Mouse (Mus musculus): ENCODE data around the gene Fam19a5. TPM values are rescaled to one million over a fixed set of nuclear protein-coding genes. Genes with fewer than 3 reads are reported as not detected.

Fam19a5 gene
- polyA plus RNA-seq, 1 experiment from 2014 or later = 3.6 TPM

DNA sequence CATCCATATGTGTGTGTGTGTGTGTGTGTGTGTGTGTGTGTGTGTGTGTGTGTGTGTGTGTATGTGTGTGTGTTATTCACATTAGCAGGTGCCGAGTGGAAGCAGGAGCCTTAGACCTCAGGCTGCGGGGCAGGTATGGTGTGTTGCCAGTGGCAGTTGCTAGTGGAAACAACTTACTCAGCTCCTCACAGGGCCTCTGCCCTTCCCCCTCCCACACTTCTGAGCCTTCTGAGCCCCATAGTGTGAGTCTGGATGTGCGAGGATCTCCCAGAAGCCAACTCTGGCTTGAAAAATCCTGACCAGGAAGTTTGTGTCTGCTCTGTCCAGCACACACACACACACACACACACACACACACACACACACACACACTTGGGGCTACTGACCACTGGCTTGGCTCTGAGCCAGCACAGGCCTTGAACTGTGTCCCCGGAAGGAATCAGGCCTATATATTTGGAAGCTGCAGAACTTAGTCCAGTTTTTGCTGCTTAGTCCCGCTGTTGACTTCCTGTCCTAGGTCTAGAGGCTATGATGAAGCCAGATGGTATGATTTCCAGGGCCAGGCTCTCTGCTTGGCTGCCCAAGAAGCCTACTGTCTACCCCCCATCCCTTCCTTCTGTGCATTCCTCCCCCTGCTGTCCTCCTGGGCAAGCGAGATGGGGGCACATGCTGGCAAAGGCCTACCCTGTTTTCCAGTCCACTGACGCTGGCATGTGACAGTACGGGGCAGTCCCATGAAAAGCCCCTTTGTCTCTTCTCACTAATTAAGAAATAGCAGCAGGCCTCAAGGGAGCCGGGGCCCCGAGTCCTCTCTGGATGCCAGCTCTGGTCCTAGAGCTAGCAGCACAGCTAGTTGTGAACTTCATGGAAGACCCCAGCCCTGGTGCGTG lies 22.2 kb downstream of the Fam19a5 start:
- no peak overlapping the region for H3K4me3 ChIP-seq (ENCODE audit: low read depth, low read length)
- H3K27ac ChIP-seq (ENCODE audit: low read length) = no peak overlapping the region
- no peaks in the 10 kb centered on the region for H3K4me1 ChIP-seq (ENCODE audit: control insufficient read depth, insufficient read depth, low read length)
- 75% methylated on average over 11 of the region's 11 CpGs for WGBS
- H3K36me3 ChIP-seq (ENCODE audit: control insufficient read depth, insufficient read depth, low read length) = no peaks in the 10 kb centered on the region
- ATAC-seq (ENCODE audit: insufficient number of reproducible peaks, insufficient read depth, low FRiP score, low read depth) = no peak
- H3K9ac ChIP-seq (replicated peaks; ENCODE audit: low read depth, low read length) = no peak overlapping the region
- H3K4me2 ChIP-seq (replicated peaks; ENCODE audit: low read depth, low read length) = no peak overlapping the region
- H3K9me3 ChIP-seq (ENCODE audit: control insufficient read depth, low read depth, low read length) = no peaks in the 10 kb centered on the region
- no peaks in the 10 kb centered on the region for H3K27me3 ChIP-seq (ENCODE audit: control insufficient read depth, insufficient read depth, low read length)

DNA sequence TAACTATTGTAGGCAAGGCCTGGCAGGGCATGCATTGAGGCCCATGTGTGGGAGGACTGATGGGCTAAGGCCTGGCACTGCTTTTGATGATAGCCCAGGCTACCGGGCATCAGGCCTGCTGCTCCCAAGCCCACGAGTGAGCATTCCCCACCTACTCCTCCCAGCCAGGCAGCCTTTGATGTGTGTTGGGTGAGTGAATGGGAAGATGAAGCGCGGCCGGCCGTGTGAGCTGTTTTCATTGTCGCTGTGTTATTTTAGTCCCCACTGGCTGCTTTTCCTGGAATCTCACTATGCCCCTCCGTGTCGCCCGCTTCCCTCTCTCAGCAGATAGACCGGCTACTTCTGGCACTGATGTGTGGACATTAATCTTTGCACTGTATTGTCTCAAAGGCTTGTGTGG lies 26.1 kb downstream of the Fam19a5 start:
- Histone ChIP-seq H3K27me3 (ENCODE audit: control insufficient read depth, insufficient read depth, low read length) (no peaks in the 10 kb centered on the region), H3K9ac (replicated peaks; ENCODE audit: low read depth, low read length) (no peak overlapping the region), H3K4me1 (ENCODE audit: control insufficient read depth, insufficient read depth, low read length) (no peaks in the 10 kb centered on the region), H3K4me3 (ENCODE audit: low read depth, low read length) (no peak overlapping the region), H3K4me2 (replicated peaks; ENCODE audit: low read depth, low read length) (no peak overlapping the region), H3K36me3 (ENCODE audit: control insufficient read depth, insufficient read depth, low read length) (no peaks in the 10 kb centered on the region), H3K27ac (ENCODE audit: low read length) (no peak overlapping the region), H3K9me3 (ENCODE audit: control insufficient read depth, low read depth, low read length) (no peaks in the 10 kb centered on the region)
- ATAC-seq (ENCODE audit: insufficient number of reproducible peaks, insufficient read depth, low FRiP score, low read depth) = no peak
- WGBS = 82% methylated on average over 11 of the region's 11 CpGs

DNA sequence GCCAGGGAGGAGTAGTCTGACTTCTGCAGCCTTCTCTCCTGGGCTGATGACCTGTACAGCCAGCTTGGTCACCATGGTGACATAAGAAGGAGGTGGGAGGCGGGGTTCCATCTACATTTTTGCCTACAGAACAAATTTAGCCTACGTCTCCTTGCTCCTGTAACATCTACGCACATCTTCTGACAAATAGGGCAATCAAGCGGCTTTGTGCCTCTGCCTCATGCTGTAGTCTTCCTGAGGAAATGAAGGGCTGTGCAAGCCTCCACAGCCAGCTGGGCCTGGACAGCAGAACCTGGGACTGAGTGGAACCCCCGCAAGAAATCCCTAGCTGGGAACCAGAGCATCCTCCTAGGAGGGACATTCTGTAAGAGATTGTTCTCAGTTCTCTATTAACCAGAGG lies 35.8 kb downstream of the Fam19a5 start:
- no peak overlapping the region for H3K27ac ChIP-seq (ENCODE audit: low read length)
- no peaks in the 10 kb centered on the region for H3K27me3 ChIP-seq (ENCODE audit: control insufficient read depth, insufficient read depth, low read length)
- H3K4me3 ChIP-seq (ENCODE audit: low read depth, low read length) = no peak overlapping the region
- WGBS = 85% methylated on average over 5 of the region's 5 CpGs
- no peak overlapping the region for H3K9ac ChIP-seq (replicated peaks; ENCODE audit: low read depth, low read length)
- ATAC-seq (ENCODE audit: insufficient number of reproducible peaks, insufficient read depth, low FRiP score, low read depth) = no peak
- no peaks in the 10 kb centered on the region for H3K36me3 ChIP-seq (ENCODE audit: control insufficient read depth, insufficient read depth, low read length)
- no peaks in the 10 kb centered on the region for H3K4me1 ChIP-seq (ENCODE audit: control insufficient read depth, insufficient read depth, low read length)
- no peak overlapping the region for H3K4me2 ChIP-seq (replicated peaks; ENCODE audit: low read depth, low read length)
- no peaks in the 10 kb centered on the region for H3K9me3 ChIP-seq (ENCODE audit: control insufficient read depth, low read depth, low read length)

DNA sequence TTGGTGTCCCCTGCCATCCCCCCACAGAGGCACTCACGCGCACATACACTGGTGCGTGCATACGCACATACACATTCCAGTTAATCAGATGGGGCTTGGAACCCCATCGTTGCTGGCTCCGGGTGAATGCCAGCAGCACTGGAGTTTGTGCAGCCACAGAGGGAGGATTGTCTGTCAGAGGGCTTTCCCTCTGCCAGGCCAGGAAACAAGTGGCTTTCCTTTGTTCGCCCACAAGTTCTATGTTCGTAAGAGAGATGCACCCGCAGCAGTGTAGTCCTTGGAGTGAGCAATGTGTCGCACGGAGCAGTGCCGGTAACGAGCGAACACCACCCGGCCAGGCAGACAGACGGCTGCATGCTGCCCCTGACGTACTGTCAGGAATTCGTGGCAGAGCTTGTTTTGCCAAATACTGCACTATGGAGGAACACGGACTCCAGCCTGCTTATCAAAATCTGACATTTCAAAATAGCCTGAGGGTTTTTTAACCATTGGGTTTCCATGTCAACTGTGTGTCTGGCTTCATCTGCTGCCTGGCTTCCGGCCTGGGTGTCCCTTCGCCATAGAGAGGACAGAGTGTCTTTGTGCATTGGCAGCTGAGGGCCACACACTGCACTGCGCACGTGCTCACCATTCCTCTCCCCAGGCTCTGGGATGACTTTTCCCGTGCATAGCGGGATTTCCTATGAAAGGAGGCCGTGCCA lies 40.0 kb downstream of the Fam19a5 start:
- H3K4me2 ChIP-seq (replicated peaks; ENCODE audit: low read depth, low read length) = no peak overlapping the region
- no peak overlapping the region for H3K27ac ChIP-seq (ENCODE audit: low read length)
- H3K27me3 ChIP-seq (ENCODE audit: control insufficient read depth, insufficient read depth, low read length) = no peaks in the 10 kb centered on the region
- no peak overlapping the region for H3K9ac ChIP-seq (replicated peaks; ENCODE audit: low read depth, low read length)
- no peaks in the 10 kb centered on the region for H3K36me3 ChIP-seq (ENCODE audit: control insufficient read depth, insufficient read depth, low read length)
- H3K4me3 ChIP-seq (ENCODE audit: low read depth, low read length) = no peak overlapping the region
- 78% methylated on average over 26 of the region's 26 CpGs for WGBS
- no peak for ATAC-seq (ENCODE audit: insufficient number of reproducible peaks, insufficient read depth, low FRiP score, low read depth)
- H3K4me1 ChIP-seq (ENCODE audit: control insufficient read depth, insufficient read depth, low read length) = no peaks in the 10 kb centered on the region
- H3K9me3 ChIP-seq (ENCODE audit: control insufficient read depth, low read depth, low read length) = no peaks in the 10 kb centered on the region

DNA sequence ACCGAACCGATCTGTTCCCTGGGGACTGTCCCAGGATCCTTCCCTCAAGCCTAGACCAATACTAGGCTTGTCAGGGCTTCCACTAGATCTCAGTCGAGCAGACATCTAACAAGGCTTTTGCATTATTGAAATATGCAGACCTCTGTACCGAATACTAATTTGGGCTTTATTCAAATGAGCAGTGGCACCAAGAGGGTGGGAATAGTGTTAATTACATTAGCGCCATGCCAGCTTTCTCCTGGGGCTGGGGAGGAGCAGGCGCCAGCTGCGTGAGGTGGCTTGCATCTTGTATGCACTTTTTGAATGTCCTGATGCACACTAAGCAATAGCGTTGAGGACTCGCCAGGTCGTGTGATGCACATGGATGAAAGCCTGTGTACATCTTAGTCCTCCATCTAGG lies 46.9 kb downstream of the Fam19a5 start:
- WGBS = 91% methylated on average over 10 of the region's 10 CpGs

DNA sequence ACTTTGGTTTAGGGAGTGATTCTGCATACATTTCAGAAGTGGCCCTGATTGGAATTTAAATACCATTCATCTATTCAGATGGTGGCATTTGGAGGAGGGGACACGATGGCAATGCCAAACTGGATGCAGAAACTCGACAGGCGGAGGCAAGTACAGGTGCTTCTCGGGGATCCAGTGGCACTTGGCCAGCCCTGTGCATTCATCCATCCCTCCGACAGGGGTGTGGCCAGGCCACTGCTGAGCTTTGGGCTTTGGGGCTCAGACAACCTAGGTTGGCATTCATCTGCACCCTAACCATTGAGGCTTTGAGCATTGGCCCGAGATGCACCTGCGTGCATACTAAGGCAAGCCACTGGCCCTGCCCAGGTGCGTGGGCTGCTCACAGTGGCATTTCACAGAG lies 52.6 kb downstream of the Fam19a5 start:
- Histone ChIP-seq H3K27me3 (ENCODE audit: control insufficient read depth, insufficient read depth, low read length) (no peaks in the 10 kb centered on the region), H3K36me3 (ENCODE audit: control insufficient read depth, insufficient read depth, low read length) (no peaks in the 10 kb centered on the region), H3K4me2 (replicated peaks; ENCODE audit: low read depth, low read length) (no peak overlapping the region), H3K9ac (replicated peaks; ENCODE audit: low read depth, low read length) (no peak overlapping the region), H3K4me1 (ENCODE audit: control insufficient read depth, insufficient read depth, low read length) (no peaks in the 10 kb centered on the region), H3K4me3 (ENCODE audit: low read depth, low read length) (no peak overlapping the region), H3K9me3 (ENCODE audit: control insufficient read depth, low read depth, low read length) (no peaks in the 10 kb centered on the region), H3K27ac (ENCODE audit: low read length) (no peak overlapping the region)
- no peak for ATAC-seq (ENCODE audit: insufficient number of reproducible peaks, insufficient read depth, low FRiP score, low read depth)
- 84% methylated on average over 8 of the region's 8 CpGs for WGBS

More for the DNA sequence above, 46.9 kb downstream of the Fam19a5 start:
- H3K9ac ChIP-seq (replicated peaks; ENCODE audit: low read depth, low read length) = no peak overlapping the region
- H3K4me3 ChIP-seq (ENCODE audit: low read depth, low read length) = no peak overlapping the region
- H3K27ac ChIP-seq (ENCODE audit: low read length) = no peak overlapping the region
- H3K4me2 ChIP-seq (replicated peaks; ENCODE audit: low read depth, low read length) = no peak overlapping the region
- no peaks in the 10 kb centered on the region for H3K4me1 ChIP-seq (ENCODE audit: control insufficient read depth, insufficient read depth, low read length)
- H3K36me3 ChIP-seq (ENCODE audit: control insufficient read depth, insufficient read depth, low read length) = no peaks in the 10 kb centered on the region
- no peak for ATAC-seq (ENCODE audit: insufficient number of reproducible peaks, insufficient read depth, low FRiP score, low read depth)
- no peaks in the 10 kb centered on the region for H3K9me3 ChIP-seq (ENCODE audit: control insufficient read depth, low read depth, low read length)
- H3K27me3 ChIP-seq (ENCODE audit: control insufficient read depth, insufficient read depth, low read length) = no peaks in the 10 kb centered on the region

DNA sequence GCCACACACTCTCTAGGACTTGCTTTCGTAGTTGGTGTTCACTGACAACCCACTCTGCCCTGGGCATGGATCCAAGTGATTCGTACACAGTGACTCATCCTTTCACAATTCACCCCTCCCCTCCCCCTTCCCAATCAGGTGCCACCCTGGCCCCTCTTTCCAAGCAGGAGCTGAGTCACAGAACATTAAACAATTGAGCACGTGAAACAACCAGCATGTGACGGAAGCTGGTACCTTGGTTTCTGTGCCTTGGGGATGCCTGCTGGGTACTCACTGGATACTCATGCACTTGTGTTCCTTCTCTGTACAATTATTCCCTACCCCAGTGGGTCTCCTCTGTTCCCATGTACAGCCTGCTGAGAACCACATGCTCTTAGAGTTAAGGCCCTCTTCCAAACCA lies 53.0 kb downstream of the Fam19a5 start:
- ATAC-seq (ENCODE audit: insufficient number of reproducible peaks, insufficient read depth, low FRiP score, low read depth) = no peak
- Histone ChIP-seq H3K4me2 (replicated peaks; ENCODE audit: low read depth, low read length) (no peak overlapping the region), H3K4me3 (ENCODE audit: low read depth, low read length) (no peak overlapping the region), H3K36me3 (ENCODE audit: control insufficient read depth, insufficient read depth, low read length) (no peaks in the 10 kb centered on the region), H3K4me1 (ENCODE audit: control insufficient read depth, insufficient read depth, low read length) (no peaks in the 10 kb centered on the region), H3K27ac (ENCODE audit: low read length) (no peak overlapping the region), H3K9me3 (ENCODE audit: control insufficient read depth, low read depth, low read length) (no peaks in the 10 kb centered on the region), H3K9ac (replicated peaks; ENCODE audit: low read depth, low read length) (no peak overlapping the region), H3K27me3 (ENCODE audit: control insufficient read depth, insufficient read depth, low read length) (no peaks in the 10 kb centered on the region)
- WGBS = 67% methylated on average over 4 of the region's 4 CpGs

DNA sequence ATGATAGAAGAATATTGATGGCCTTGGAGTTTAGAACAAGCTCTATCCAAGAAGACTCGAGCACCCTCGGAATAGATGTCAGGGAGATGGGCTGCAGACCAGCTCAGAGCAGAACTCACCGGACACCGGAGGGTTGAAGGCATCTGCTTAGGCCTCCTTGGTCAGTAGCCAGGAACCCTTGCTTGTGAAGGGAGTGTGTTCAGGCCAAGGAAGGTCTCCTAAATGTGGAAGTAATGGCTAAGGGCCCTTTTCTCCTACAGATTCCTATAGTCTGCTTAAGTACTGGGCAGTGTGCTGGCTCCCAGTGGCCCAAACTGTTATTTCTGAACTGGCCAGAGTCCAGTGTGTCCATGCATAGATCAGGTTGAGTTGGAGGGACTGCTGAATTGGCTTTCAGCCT lies 53.7 kb downstream of the Fam19a5 start:
- Histone ChIP-seq H3K9me3 (ENCODE audit: control insufficient read depth, low read depth, low read length) (no peaks in the 10 kb centered on the region), H3K27me3 (ENCODE audit: control insufficient read depth, insufficient read depth, low read length) (no peaks in the 10 kb centered on the region), H3K9ac (replicated peaks; ENCODE audit: low read depth, low read length) (no peak overlapping the region), H3K4me1 (ENCODE audit: control insufficient read depth, insufficient read depth, low read length) (no peaks in the 10 kb centered on the region), H3K4me2 (replicated peaks; ENCODE audit: low read depth, low read length) (no peak overlapping the region), H3K4me3 (ENCODE audit: low read depth, low read length) (no peak overlapping the region), H3K36me3 (ENCODE audit: control insufficient read depth, insufficient read depth, low read length) (no peaks in the 10 kb centered on the region), H3K27ac (ENCODE audit: low read length) (no peak overlapping the region)
- WGBS = 90% methylated on average over 4 of the region's 4 CpGs
- no peak for ATAC-seq (ENCODE audit: insufficient number of reproducible peaks, insufficient read depth, low FRiP score, low read depth)
